Mouse (Mus musculus) right cerebral cortex, postnatal 10 days (tissue): ENCODE results near the gene Ccdc115.
A peak's percentile ranks its signal among the peaks of the same experiment; 100 is the strongest.

Experiments
- DNase-seq, 2 experiments: peaks; one replicate each; pipeline ENCODE4 v3.0.0; 2021; ENCODE audit warnings: low spot score in 2 of 2

Ccdc115 gene

DNA sequence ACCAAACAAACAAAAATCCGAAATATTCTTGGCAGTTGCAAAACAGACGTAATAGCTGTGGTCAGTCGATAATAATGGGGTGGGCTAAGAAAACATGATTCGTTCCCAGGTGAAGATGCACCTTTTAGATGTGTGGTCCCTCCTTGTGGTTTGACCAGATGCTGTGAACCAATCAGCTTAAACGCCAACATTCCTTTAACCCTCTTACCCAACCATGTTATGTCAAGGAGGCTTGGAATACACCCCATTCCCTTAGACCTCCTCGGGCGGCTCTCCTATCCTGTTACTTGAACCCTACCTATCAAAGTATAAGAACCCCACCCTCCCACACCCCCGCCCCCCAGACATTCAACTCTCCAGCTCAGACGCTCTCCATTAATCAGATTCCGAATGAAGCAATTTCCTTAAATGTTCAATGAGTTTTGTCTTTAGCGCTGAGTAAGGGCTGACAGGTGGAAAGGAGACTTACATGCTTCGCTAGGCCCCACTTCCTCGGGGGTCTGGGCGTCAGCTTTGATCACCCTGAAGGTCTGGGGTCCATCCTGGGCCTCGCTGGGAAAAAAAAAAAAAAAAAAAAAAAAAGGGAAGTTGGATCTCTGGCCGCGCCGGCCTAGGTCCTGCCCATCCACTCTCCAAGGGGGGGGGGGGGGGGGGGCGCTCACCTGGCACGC is 956 bp downstream of the Ccdc115 start:
- peak in 1 of 2 experiments; percentile 16 for DNase-seq

DNA sequence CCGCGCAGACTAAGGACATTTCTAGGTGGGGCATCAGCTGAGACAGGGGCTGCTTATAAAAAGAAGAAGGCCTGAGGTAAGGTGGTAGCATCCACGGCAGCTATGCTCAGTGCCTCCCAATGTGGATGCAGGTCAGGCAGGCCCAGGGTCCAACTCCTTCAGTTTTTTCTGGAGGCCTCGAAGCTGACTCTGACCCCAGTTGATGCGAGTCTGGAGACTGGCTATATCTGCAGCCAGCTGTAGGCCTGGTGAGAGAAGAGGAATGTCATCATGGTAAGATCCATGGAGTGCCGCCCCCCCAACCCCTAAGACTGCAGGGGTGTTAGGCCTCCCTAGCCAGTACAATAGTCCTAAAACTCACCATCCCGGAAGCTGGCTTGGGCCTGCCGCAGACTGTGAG is 2.1 kb downstream of the Ccdc115 start:
- DNase-seq, result peak in 1 of 2 experiments; percentile 32

DNA sequence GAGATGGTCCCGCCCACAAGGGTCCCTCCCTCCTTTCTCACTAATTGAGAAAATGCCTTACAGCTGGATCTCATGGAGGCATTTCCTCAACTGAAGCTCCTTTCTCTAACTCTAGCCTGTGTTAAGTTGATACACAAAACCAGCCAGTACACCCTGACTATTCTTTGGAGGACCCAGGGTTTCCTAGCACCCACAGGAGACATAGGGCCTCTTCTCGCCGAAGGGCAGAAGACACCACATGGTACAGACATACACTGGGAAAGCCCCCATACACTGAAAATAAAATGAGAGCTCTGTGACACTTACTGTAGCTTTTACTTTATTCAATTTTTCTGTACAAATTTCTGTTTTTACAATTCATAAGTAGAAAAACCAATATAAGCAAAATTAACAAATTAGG is 3.1 kb downstream of the Ccdc115 start:
- no peak for DNase-seq

DNA sequence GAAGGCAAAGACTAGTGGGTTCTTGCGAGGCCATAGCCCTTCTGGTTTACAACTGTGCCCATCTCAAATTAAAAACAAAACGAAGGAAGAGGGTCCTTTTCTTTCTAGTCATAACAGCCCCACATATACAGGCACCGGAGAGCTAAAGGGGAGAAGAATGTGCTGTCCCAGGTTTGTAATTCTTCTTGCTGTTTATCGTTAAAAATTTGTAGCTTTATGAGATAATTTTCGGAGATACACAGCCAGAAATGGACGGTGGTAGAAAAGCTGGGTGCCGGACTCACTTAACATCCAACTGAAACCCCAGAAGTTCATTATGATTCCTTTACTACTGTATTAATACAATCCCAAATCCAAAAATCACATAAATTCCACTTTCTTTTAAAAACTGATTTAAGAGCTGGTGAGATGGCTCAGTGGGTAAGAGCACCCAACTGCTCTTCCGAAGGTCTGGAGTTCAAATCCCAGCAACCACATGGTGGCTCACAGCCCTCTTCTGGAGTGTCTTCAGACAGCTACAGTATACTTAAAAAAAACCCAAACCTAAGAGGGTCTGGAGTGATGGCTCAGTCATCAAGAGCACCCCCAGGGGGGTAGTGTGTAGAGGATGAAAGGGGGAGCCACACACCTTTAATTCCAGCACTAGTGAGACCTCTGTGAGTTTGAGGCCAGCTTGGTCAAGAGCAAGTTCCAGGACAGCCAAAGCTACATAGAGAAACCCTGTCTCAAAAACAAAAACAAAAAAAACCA is 3.9 kb downstream of the Ccdc115 start:
- DNase-seq, result peak in 1 of 2 experiments; percentile 28

DNA sequence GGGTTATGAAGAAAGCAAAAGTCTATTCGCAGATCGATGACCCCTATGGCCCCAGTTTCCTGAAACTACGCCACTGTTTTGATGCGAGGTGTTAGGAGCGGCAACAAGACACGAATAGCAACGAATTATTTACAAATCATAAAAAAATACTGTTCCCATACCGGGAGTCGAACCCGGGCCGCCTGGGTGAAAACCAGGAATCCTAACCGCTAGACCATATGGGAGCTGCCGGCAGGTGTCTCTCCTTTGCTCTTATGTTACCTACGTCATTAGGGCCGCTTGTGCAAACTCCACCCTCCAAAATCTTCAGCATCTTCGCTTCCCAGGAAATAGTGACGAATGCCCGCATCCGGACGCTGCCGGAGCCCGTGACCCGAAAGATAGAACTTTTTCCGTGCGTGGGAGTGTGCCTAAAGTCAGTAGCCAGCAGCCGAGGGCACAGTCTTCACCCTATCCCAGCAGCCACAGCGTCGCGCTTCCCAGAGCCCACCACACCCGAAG is 4.8 kb downstream of the Ccdc115 start:
- peak; percentile 90 for DNase-seq

DNA sequence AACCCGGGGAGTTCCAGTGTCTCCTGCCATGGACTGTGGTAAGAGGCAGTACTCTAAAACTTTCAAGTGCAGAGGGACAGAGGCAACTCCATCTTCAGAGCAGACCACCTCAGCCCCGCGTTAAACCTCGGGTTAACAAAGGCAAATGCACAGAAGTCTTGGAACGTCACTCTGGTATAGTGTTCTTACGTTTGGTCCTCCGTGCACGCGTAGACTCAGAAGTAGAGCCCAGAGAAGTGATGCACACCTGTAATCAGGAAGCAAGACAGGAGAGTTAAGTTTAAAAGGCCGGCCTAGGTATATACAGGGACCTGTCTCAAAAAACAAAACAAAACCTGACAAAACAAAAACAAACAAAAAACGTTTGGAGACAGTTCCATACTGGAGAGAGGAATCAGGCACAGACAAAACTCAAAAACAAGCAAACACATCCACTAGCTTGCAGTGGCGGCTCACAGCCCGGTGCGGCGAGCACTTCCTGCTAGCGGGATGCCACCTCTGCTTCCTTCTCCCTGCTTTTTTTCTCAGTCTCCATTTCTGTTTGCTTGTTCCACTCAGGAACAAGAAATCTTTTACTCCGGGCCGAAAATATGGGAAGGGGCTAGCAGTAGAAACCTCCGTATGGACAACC is 5.5 kb downstream of the Ccdc115 start:
- DNase-seq, result peak; percentile 35 to 56

DNA sequence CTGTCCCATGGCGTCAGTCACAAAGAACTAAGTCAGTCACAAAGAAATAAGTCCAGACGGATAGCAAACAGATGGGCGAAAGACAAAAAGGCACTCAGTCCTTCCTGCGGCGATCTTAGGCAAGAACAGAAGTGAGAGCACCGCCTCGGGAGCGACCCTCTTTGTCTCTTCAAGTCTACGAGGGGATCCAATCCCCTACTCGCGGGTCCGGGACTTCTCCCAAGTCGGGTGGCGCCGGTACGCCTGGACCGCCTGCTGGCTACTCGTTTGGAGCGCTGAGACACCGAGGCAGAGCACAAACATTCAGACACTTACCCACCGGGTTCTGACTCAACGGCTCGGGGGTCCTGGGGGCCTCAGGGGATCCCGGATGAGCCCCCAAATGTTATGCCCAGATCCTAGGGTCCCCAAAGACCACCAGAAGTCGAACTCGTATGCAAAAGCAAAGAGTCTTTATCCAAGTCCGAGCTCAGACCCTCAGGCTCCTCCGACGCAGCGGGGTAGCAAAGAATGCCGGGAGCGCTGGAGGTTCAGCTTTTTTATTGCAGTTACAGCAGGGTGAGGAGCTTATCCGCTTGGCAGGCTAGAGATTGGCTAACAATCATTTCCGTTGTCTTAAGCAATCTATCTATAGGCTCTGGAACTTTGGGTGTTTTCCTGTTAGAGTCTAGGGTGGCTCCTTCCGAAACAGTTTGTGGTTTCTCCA is 6.5 kb downstream of the Ccdc115 start:
- peak; percentile 47 to 56 for DNase-seq

DNA sequence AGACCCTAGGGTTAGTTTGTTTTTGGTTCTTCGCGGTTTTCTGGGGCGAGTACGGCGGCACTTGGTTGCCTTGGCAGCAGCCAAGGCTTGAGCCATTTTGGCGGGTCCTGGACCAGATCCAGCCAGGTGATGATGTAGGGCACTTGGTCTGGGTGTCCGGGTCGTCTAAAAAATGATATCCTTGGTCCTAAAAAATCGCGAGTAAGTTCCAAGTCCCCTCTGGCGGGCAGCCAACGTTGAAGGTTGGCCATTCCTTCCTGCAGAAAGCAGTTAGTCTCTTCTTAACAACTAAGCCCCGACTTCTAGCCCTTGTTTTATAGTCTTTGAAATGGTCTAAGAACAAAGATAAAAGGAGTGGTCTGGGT is 7.1 kb downstream of the Ccdc115 start:
- DNase-seq, result peak; percentile 53 to 58

DNA sequence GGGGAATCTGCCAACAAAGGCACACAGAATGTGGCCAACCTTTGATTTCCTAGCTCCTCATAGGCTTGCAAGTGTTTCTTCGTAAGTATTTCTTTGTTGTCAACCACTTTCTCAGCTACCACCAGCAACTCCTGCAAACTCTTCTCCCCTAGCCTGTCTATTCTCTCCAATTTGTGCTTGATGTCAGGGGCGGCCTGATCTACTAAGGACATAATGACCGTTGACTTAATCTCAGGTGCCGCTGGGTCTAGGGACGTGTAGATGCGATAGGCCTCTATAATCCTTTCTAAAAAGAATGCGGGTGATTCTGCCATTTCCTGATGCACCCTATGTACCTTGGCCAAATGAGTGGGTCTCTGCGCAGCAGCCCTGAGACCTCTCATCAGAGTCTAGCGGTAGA is 8.0 kb downstream of the Ccdc115 start:
- DNase-seq, result peak in 1 of 2 experiments; percentile 16

DNA sequence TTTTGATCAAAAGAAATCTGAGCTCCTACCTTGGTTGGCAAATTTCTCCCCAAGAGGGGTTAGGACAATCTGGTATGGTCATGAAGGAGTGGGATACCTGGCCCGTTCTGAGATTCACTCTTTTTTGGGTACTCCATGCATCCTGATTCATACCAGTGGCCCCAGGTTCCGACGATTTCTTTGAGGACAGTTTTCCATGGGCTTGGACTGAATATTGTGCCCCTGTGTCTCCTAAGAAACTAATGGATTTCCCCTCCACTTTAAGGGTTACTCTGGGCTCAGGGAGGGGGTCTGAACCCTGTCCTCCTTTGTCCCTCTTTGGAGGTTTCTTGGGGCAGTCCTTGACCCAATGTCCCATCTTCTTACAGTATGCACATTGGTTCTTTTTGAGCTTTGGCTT is 8.5 kb downstream of the Ccdc115 start:
- peak in 1 of 2 experiments; percentile 15 for DNase-seq

DNA sequence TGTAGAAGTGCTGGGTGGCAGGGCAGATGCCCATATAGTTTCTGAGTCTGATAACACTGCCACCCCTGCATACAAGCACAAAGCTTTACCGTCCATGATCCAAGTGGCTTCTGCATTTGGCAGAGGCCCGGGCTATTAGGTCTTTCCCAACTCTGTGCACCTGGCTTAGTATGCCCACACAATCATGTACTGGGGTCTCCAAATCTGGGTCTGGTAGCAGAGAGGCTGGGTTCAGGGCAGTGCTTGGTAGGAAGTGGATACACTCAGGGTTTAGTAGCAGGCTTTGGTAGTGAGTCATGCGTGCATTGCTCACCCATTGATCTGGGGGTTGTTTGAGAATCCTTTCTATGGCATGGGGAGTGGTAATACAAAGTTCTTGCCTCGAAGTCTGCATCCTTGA is 10.2 kb downstream of the Ccdc115 start:
- DNase-seq, result no peak

DNA sequence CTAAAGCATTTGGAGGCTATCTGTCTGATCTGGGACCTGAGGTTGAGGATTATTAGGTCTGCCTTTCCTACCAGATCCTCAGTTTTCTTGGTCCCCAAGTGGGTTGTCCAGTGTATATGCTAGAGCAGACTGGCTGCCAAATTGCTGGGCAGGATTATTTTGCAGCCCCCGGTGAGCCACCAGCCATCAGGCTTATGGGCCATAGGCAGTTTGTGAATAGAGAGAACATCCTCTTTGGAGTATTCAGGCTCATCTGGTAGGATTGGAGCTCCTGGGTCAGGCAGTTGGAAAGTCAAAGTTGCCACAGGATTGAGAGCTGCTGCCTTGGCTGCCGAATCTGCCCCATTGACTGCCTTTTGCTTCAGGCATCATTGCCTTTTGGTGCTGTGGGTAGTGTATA is 11.0 kb downstream of the Ccdc115 start:
- DNase-seq, result no peak

DNA sequence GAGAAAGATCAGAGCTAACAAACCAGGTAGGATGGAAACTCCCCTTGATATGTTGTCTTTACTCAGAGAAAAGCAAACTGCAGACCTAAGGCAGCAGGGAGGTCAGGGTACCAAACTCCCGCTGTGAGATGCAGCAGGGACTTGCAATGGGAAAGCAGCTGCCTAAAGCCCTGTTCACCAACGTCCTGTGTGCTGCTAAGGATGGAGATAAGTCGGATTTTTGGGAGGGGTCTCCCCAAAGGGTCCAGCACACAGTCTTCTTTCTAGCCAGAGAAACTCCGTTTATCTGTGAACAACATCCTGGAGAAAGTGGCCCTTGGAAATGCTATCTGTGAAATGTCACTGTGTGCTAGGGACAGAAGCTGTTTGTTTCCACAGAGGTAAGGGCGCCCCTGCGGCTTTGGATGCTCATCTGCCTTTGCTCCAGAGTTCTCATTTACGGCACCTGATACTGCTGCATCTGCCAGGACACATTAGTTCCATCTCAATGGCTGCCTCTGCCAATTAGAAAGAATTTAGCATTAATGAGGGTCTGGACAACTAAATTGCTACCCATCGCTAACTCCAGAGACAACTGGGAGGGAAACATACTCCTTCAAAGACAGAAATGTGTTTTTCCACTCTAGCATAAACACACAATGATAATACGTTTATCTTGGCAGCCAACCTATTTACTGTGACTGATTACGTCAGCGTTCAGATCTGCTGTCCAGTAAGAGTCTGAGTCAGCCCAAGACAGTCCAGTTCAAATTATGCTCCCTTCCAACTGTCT is 40.1 kb downstream of the Ccdc115 start:
- no peak for DNase-seq

DNA sequence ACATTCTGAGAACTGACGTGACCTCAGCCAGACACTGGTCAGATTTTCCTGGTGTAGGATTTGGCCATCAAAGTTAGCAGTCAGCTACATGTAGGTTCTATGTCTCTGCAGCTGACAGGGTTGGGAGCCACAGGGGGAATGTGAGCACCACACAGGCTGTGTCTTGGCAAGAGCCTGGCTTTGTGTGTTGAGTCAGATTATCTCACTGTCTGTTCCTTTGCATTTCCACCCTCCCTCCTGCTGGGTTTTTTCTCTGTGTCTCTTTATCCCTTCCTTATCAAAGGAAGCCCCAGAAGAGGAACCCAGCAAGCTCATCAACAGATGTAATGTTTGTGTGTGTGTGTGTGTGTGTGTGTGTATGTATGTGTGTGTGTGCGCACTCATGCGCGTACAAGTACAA is 43.2 kb downstream of the Ccdc115 start:
- DNase-seq, result peak in 1 of 2 experiments; percentile 26

DNA sequence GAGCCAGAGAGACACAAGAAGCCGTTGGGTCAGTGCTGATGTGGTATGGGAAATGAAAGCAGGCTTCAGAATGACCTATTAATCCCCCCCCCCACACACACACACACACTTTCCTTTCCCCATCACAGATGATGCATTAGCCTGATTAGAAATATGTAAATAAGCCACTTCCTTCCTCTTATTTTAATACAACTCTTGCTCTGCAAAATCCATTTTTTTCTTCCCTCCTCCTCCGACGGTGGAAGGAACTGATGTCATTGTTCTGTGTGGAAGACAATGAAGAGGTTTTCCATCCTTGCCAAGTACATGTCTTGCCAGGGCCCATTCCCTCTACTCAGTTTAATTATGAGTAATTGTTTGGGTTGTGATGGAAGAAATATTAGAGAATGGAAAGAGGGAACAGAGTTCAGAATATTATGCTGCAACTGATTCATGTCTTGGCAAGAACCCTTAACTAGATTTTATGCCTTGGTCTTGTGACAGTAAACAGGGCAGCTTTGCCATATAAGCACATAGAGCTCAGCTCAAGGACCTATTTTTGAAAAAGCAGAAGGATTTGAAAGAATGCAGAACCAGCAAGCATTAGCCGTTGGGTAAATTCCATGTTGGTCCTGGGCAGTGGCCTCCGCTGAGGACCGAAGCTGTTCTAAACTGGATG is 50.1 kb downstream of the Ccdc115 start:
- peak in 1 of 2 experiments; percentile 27 for DNase-seq

DNA sequence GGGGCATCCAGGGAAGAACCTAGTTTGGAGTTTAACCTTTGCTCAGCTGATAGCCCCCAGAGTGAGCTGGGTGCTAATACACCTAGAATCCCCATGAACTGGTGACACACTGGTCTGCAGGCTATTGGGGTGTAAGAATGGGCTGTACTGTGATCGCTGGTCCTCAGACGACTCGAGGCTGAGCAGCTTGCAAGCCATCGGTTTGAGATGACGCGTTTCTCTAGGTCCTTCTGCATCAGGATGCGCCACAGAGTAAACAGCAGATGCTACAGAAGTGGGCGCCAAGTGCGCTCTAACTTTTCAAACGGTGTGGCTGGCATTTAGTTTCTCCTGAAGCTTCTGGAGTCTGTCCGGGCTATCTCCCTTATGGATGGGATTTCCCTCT is 50.6 kb downstream of the Ccdc115 start:
- DNase-seq, result peak; percentile 55 to 75

DNA sequence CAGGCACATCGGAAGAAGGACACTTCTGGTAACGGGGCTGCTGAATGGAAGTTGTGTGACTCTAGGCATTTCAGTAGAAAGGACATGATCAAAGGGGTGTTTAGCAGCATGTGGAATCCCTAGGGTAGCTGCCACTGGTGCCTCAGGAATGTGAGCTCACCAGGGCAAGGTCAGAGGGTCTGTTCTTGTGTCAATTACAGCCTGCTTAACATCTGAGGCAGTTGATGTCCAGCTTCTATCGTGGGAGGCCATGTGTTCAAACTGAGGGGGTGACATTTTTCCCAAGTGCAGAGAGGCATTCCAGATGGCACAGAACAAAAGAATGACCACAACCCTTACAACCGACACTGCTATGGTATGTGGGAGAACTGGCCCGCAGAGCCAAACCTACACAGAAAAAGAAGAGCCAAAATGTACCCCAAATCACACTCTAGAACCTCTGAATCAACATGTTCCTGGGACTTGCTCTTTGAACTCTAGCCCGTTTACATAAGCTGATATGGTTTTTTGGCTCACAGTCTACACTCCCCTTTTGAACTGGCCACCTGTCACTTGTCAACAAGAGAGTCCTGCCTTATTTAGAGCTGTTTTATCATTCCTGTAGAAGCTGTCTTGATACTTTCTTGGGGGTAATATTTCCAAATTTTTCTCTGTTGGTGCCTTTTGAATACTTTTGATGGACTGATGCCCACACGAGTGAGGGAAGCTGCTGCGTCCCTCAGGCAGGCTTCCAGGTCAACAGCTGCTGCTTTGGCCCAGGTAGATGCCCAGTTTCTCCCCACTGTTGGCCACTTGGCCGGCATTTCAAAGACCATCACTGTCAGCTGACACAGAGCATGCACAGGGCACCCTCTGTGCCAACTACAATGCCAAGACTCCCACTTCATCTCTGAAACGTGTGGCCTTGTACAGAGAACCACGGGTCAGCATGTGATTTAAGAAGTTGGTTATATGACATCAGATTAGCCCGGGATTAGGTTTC is 51.8 kb downstream of the Ccdc115 start:
- no peak for DNase-seq
